7 mouse cellular contexts compared by ENCODE assay signal in the genomic region with DNA sequence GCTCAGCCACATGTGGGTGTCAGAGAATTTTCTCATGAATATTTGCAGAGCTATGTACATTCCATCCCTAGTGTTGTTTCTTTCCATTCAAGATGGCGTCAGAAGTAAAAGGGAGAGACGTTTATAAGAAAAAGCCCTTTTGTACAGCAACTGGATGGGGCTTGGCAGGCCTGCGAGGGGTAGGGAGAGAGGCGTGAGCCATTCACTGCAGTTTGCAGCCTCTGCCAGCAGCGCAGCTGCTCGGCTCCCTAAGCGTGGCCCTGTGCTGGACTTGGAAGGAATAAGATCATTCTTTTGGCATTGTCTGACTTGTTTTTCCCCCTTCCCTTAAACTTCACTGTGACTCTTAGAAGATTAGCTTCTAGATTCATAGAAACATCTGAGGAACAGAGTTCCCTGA. TPM values are rescaled to one million over a fixed set of nuclear protein-coding genes. Genes with fewer than 3 reads are reported as not detected.
DNase-seq lines count a peak whose midpoint lies in the region; ATAC-seq lines count a peak whose summit lies in the region.

No protein-coding gene starts in this region.

- no peak overlapping the region for H3K4me2 ChIP-seq in heart, embryonic 16.5 days (ENCODE audit: low read depth, low read length)

- peak overlapping the region; percentile 32; the same call in 1 of the 2 replicates for H3K27ac ChIP-seq in heart, embryonic 16.5 days (ENCODE audit: low read length)

- H3K9ac ChIP-seq in heart, embryonic 16.5 days (ENCODE audit: low read length) = no peak overlapping the region

- peak; percentile 36 for DNase-seq in layer of hippocampus, adult 11-12 months (ENCODE audit: low spot score)
- DNase-seq in layer of hippocampus, postnatal 36 days = no peak
- peak; percentile 66 for DNase-seq in gastrocnemius, adult 18-20 months (ENCODE audit: low spot score)
- peak; percentile 48 for DNase-seq in ovary, postnatal 14 days (ENCODE audit: low spot score)
- DNase-seq in c-Kit-positive CD71-positive TER-119-positive erythroid progenitor cells, embryonic 14.5 days (ENCODE audit: low spot score) = no peak

- no peaks in the 10 kb centered on the region for H3K9me3 ChIP-seq in heart, embryonic 16.5 days (replicated peaks; ENCODE audit: control insufficient read depth, low read length)

- ATAC-seq in heart, embryonic 16.5 days (replicated peaks; ENCODE audit: extremely low read depth, insufficient read depth, low FRiP score) = peak; percentile 78
- ATAC-seq in inflammation-experienced regulatory T-cells, adult 6 months = no peak

- 60% methylated on average over 7 of the region's 7 CpGs for WGBS in heart, embryonic 16.5 days

- H3K36me3 ChIP-seq in heart, embryonic 16.5 days (ENCODE audit: control insufficient read depth, insufficient read depth) = no peaks in the 10 kb centered on the region

- no peaks in the 10 kb centered on the region for H3K27me3 ChIP-seq in heart, embryonic 16.5 days (ENCODE audit: control insufficient read depth, insufficient read depth, low read length)

- H3K4me1 ChIP-seq in heart, embryonic 16.5 days (ENCODE audit: control insufficient read depth, insufficient read depth, low read length) = no peaks in the 10 kb centered on the region

- H3K4me3 ChIP-seq in heart, embryonic 16.5 days (ENCODE audit: low read length) = no peak overlapping the region

RNA-seq across cellular contexts. Expression of gene Stard9, which starts 14.9 kb away (rescaled TPM):
- 1 to 10 TPM; 8.4 to 9.0 TPM for total RNA-seq in layer of hippocampus, postnatal 36 days (2021)
- total RNA-seq in gastrocnemius, adult 18-20 months (2021) = 1 to 10 TPM; 1.8 to 2.3 TPM
- 3.6 and 4.9 TPM in 2 replicates for polyA plus RNA-seq in heart, embryonic 16.5 days (2015; fragmentation: Nextera tagmentation; extraction: Ambion mirVana)
- polyA plus RNA-seq in inflammation-experienced regulatory T-cells, adult 6 months (2017; shearing (Covaris generic)) = 1 to 10 TPM in 1 of 3 experiments, under 1 TPM in 2; 0.44 to 1.2 (median 0.78) TPM

RNA-seq across cellular contexts. Expression of gene Lrrc57, which starts 34.5 kb away (rescaled TPM):
- total RNA-seq in layer of hippocampus, postnatal 36 days (2021) = 10 to 100 TPM; 32.3 to 34.4 TPM
- 10 to 100 TPM; 12.6 to 12.9 TPM for total RNA-seq in gastrocnemius, adult 18-20 months (2021)
- polyA plus RNA-seq in heart, embryonic 16.5 days (2015; fragmentation: Nextera tagmentation; extraction: Ambion mirVana) = 22.5 and 25.7 TPM in 2 replicates
- 10 to 100 TPM; 30.6 to 33.5 (median 33.4) TPM for polyA plus RNA-seq in inflammation-experienced regulatory T-cells, adult 6 months (2017; shearing (Covaris generic))

RNA-seq across cellular contexts. Expression of gene Haus2, which starts 34.7 kb away (rescaled TPM):
- total RNA-seq in layer of hippocampus, postnatal 36 days (2021) = 10 to 100 TPM; 13.2 to 14.0 TPM
- 1 to 10 TPM; 6.6 to 6.7 TPM for total RNA-seq in gastrocnemius, adult 18-20 months (2021)
- polyA plus RNA-seq in heart, embryonic 16.5 days (2015; fragmentation: Nextera tagmentation; extraction: Ambion mirVana) = 17.7 and 19.3 TPM in 2 replicates
- polyA plus RNA-seq in inflammation-experienced regulatory T-cells, adult 6 months (2017; shearing (Covaris generic)) = 10 to 100 TPM; 15.6 to 19.5 (median 18.0) TPM

Comparison
In these comparisons a context has a peak if more than half of its experiments do, and no peak if none do; other contexts are left out.
1. DNase-seq: peak in layer of hippocampus, adult 11-12 months (single experiment), gastrocnemius, adult 18-20 months (single experiment) and ovary, postnatal 14 days (single experiment); none in layer of hippocampus, postnatal 36 days (0 of 2) and c-Kit-positive CD71-positive TER-119-positive erythroid progenitor cells, embryonic 14.5 days (single experiment).